Mouse (Mus musculus): ENCODE data around the gene Ankfn1. TPM values are rescaled to one million over a fixed set of nuclear protein-coding genes. Genes with fewer than 3 reads are reported as not detected.

Gene Ankfn1
- polyA plus RNA-seq, 1 experiment from 2014 or later: 0.63 TPM

DNA sequence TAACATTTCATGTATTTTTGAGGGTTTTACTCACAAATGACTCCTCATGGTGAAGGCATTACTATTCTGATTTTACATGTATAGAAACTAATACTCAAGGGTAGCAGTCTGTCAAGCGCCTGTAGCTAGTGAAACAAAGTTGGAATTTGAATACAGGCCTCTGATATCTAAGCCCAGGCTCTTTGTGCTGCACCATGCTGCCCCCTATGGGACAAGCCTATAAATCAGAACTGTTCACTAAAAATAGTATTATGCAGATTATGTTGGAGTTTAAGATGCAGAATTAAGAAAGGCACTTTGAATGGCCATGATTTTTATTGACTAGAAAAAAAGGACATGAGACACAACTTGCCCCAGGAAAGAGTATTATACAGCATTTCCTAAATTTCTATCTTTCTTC lies 373.0 kb downstream of the Ankfn1 start:
- Histone ChIP-seq H3K4me1 (peaks cover 5% of the 10 kb centered on the region; the same call in 1 of the 2 replicates), H3K36me3 (no peaks in the 10 kb centered on the region), H3K9me3 (no peaks in the 10 kb centered on the region), H3K4me3 (no peak overlapping the region), H3K27me3 (no peaks in the 10 kb centered on the region), H3K9ac (no peak overlapping the region), H3K4me2 (replicated peaks) (no peak overlapping the region), H3K27ac (no peak overlapping the region)
- ATAC-seq (ENCODE audit: insufficient number of reproducible peaks, insufficient read depth, low FRiP score, low TSS enrichment): no peak
- 92% methylated on average over 1 of the region's 1 CpGs for WGBS

GRCm38 (mm10) chr11:89403436-89403835 lies 374.0 kb downstream of the Ankfn1 start:
- no peaks in the 10 kb centered on the region for H3K27me3 ChIP-seq
- no peaks in the 10 kb centered on the region for H3K9me3 ChIP-seq
- no peak overlapping the region for H3K4me2 ChIP-seq (replicated peaks)
- 94% methylated on average over 14 of the region's 14 CpGs for WGBS
- H3K9ac ChIP-seq: no peak overlapping the region
- no peaks in the 10 kb centered on the region for H3K4me1 ChIP-seq
- no peaks in the 10 kb centered on the region for H3K36me3 ChIP-seq
- no peak overlapping the region for H3K27ac ChIP-seq
- no peak for ATAC-seq (ENCODE audit: insufficient number of reproducible peaks, insufficient read depth, low FRiP score, low TSS enrichment)
- H3K4me3 ChIP-seq: no peak overlapping the region

GRCm38 (mm10) chr11:89388851-89389250 lies 388.6 kb downstream of the Ankfn1 start:
- 77% methylated on average over 2 of the region's 2 CpGs for WGBS
- H3K27ac ChIP-seq: no peak overlapping the region
- H3K4me1 ChIP-seq: 0 out of 2 replicates have a peak, but pooled peaks cover 2% of the 10 kb centered on the region
- H3K27me3 ChIP-seq: no peaks in the 10 kb centered on the region
- H3K9me3 ChIP-seq: no peaks in the 10 kb centered on the region
- H3K4me2 ChIP-seq (replicated peaks): no peak overlapping the region
- H3K4me3 ChIP-seq: no peak overlapping the region
- no peak overlapping the region for H3K9ac ChIP-seq
- H3K36me3 ChIP-seq: no peaks in the 10 kb centered on the region
- ATAC-seq (ENCODE audit: insufficient number of reproducible peaks, insufficient read depth, low FRiP score, low TSS enrichment): no peak

DNA sequence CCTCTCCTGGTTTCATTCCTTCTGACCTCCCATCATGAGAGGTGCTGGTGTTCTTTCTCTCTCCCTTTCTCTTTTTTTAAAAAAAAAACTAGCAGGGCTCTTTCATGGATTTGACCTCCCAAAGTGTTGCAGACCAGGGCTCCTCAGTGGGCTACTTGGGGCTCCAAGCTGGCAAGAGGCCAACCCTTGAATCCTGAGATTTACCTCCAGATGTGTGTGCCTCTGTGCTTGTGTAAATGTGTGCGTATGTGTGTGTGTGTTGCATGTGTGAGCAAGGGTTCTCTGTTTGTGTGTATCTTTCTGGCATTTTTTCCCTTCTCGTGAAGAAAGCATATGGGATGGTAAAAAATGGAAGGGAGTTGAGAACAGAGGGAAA lies 394.8 kb downstream of the Ankfn1 start:
- Histone ChIP-seq H3K4me1 (peaks cover 27% of the 10 kb centered on the region), H3K4me3 (no peak overlapping the region), H3K27me3 (no peaks in the 10 kb centered on the region), H3K36me3 (no peaks in the 10 kb centered on the region), H3K27ac (peak overlapping the region; percentile 81), H3K9me3 (no peaks in the 10 kb centered on the region), H3K4me2 (replicated peaks) (no peak overlapping the region), H3K9ac (no peak overlapping the region)
- WGBS: 63% methylated on average over 2 of the region's 2 CpGs
- ATAC-seq (ENCODE audit: insufficient number of reproducible peaks, insufficient read depth, low FRiP score, low TSS enrichment): no peak

GRCm38 (mm10) chr11:89381782-89382633 lies 395.4 kb downstream of the Ankfn1 start:
- Histone ChIP-seq H3K4me2 (replicated peaks) (no peak overlapping the region), H3K9ac (no peak overlapping the region), H3K27me3 (no peaks in the 10 kb centered on the region), H3K4me3 (no peak overlapping the region), H3K27ac (peak overlapping the region; percentile 81), H3K36me3 (no peaks in the 10 kb centered on the region), H3K9me3 (no peaks in the 10 kb centered on the region), H3K4me1 (peaks cover 27% of the 10 kb centered on the region)
- WGBS: 11% methylated on average over 8 of the region's 8 CpGs
- ATAC-seq (ENCODE audit: insufficient number of reproducible peaks, insufficient read depth, low FRiP score, low TSS enrichment): peak; percentile 84

GRCm38 (mm10) chr11:89370941-89371340 lies 406.5 kb downstream of the Ankfn1 start:
- Histone ChIP-seq H3K36me3 (no peaks in the 10 kb centered on the region), H3K4me3 (no peak overlapping the region), H3K9me3 (no peaks in the 10 kb centered on the region), H3K4me1 (no peaks in the 10 kb centered on the region; the same call in 1 of the 2 replicates), H3K9ac (no peak overlapping the region), H3K27me3 (0 out of 2 replicates have a peak, but pooled peaks cover 4% of the 10 kb centered on the region), H3K27ac (no peak overlapping the region), H3K4me2 (replicated peaks) (no peak overlapping the region)
- WGBS: 83% methylated on average over 14 of the region's 14 CpGs
- ATAC-seq (ENCODE audit: insufficient number of reproducible peaks, insufficient read depth, low FRiP score, low TSS enrichment): no peak

DNA sequence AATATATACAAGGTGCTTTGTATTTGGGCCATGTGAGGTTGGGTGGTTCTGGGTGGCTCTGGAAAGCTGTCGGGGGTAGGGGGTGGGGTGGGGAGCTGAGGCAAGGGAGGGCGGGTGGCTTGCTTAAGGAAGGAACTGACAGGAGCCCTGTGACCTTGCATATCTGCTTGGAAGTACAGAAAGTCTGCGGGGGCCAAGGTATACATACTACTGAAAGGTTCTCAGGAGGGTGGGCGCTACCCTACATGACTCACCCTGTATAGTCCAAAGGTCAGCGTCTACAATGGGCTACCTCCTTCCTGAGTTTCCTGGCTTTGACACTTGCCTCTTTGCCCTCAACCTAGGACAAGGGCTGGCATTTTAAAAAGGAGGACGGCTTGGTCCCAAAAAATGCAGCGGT lies 407.1 kb downstream of the Ankfn1 start:
- Histone ChIP-seq H3K4me3 (no peak overlapping the region), H3K36me3 (no peaks in the 10 kb centered on the region), H3K4me1 (no peaks in the 10 kb centered on the region; the same call in 1 of the 2 replicates), H3K4me2 (replicated peaks) (no peak overlapping the region), H3K9me3 (no peaks in the 10 kb centered on the region), H3K27ac (no peak overlapping the region), H3K9ac (no peak overlapping the region), H3K27me3 (0 out of 2 replicates have a peak, but pooled peaks cover 4% of the 10 kb centered on the region)
- 89% methylated on average over 7 of the region's 7 CpGs for WGBS
- ATAC-seq (ENCODE audit: insufficient number of reproducible peaks, insufficient read depth, low FRiP score, low TSS enrichment): no peak

DNA sequence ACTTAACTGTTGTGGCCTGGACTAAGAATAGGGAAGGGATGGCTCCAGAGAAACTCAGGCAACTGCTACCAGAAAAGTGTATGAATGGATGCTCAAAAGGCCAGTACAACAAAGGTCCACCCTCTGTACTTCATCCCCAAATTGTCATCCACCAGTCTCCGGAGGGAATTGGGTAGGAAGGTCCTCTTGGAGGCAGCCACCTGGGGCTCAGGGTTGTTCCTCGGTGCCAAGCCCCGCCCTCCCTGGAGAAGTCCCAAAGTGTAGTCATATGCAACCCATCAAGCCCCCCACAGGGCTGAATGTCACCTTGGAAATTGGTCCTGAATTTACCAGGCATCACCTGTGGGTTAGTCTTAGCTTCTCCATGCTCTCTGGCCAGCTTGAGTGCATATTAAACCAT lies 413.5 kb downstream of the Ankfn1 start:
- 0 out of 2 replicates have a peak, but pooled peaks cover 4% of the 10 kb centered on the region for H3K27me3 ChIP-seq
- H3K9me3 ChIP-seq: no peaks in the 10 kb centered on the region
- H3K36me3 ChIP-seq: no peaks in the 10 kb centered on the region
- 80% methylated on average over 3 of the region's 3 CpGs for WGBS
- ATAC-seq (ENCODE audit: insufficient number of reproducible peaks, insufficient read depth, low FRiP score, low TSS enrichment): no peak
- H3K9ac ChIP-seq: no peak overlapping the region
- H3K4me1 ChIP-seq: no peaks in the 10 kb centered on the region
- no peak overlapping the region for H3K4me2 ChIP-seq (replicated peaks)
- H3K4me3 ChIP-seq: no peak overlapping the region
- H3K27ac ChIP-seq: no peak overlapping the region

DNA sequence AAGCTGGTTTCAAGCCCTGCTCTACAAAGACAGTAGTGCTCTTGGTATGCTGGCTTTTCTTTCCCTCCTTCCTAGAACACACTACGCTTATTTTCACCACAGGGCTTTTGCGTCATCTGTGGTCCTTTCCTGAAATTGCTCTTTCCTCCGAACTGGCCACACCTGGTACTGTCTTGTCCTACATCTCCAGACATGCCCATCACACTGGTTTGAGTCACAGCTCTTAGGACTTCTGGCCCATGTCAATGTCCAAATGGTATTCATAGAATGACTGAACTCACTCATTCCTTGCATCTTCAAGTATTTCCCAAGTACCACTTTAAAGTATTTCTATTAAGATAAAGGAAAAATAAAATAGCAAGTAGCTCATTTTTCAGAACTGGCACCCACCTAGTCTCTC lies 416.6 kb downstream of the Ankfn1 start:
- no peak overlapping the region for H3K4me3 ChIP-seq
- H3K27me3 ChIP-seq: no peaks in the 10 kb centered on the region
- no peaks in the 10 kb centered on the region for H3K9me3 ChIP-seq
- H3K9ac ChIP-seq: no peak overlapping the region
- no peak overlapping the region for H3K4me2 ChIP-seq (replicated peaks)
- WGBS: 84% methylated on average over 3 of the region's 3 CpGs
- H3K27ac ChIP-seq: no peak overlapping the region
- H3K4me1 ChIP-seq: peaks cover 3% of the 10 kb centered on the region; the same call in 1 of the 2 replicates
- no peaks in the 10 kb centered on the region for H3K36me3 ChIP-seq
- ATAC-seq (ENCODE audit: insufficient number of reproducible peaks, insufficient read depth, low FRiP score, low TSS enrichment): no peak

DNA sequence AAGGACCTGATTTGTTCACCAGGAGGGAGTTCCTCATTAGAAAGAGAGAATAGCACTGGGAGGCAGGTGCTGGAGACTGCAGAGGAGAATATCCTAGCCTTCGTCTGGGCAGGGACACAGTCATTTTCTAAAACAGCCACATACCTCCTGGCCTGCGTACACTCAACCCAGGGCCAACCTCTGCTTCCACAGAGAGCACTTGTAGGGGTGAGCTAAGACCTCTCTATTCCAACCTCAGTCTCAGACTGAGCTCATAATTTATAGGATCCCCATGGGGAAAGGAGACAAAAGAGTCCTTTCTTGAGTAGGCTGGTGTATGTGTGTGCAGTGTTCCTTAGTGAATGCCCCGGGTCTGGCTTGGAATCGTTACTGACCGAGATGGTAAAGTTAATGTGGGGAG lies 418.9 kb downstream of the Ankfn1 start:
- WGBS: 70% methylated on average over 5 of the region's 5 CpGs
- H3K27me3 ChIP-seq: no peaks in the 10 kb centered on the region
- ATAC-seq (ENCODE audit: insufficient number of reproducible peaks, insufficient read depth, low FRiP score, low TSS enrichment): no peak
- peaks cover 10% of the 10 kb centered on the region; the same call in 1 of the 2 replicates for H3K4me1 ChIP-seq
- no peak overlapping the region for H3K4me2 ChIP-seq (replicated peaks)
- no peak overlapping the region for H3K9ac ChIP-seq
- H3K36me3 ChIP-seq: no peaks in the 10 kb centered on the region
- no peak overlapping the region for H3K27ac ChIP-seq
- no peaks in the 10 kb centered on the region for H3K9me3 ChIP-seq
- no peak overlapping the region for H3K4me3 ChIP-seq

DNA sequence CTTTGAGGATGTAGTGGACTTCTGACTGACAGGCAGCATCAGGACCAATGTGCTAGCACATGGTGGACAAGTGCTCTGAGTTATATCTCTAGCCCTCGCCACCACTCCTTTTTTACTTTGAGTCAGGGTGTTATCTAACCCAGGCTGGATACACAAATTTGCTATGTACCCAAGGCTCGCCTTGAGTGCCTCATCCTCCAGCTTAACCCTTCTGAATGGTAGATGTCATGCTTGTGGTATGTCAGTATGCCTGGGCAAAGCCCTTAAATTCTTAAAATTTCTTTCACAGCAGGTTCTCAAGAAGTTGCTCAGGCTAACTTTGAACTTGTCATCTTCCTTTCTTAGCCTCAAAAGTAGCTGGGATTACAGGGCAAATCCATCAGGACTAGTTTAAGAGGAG lies 421.0 kb downstream of the Ankfn1 start:
- Histone ChIP-seq H3K9ac (no peak overlapping the region), H3K36me3 (no peaks in the 10 kb centered on the region), H3K4me1 (peaks cover 10% of the 10 kb centered on the region; the same call in 1 of the 2 replicates), H3K27me3 (no peaks in the 10 kb centered on the region), H3K9me3 (no peaks in the 10 kb centered on the region), H3K27ac (no peak overlapping the region), H3K4me3 (no peak overlapping the region), H3K4me2 (replicated peaks) (no peak overlapping the region)
- 87% methylated on average over 2 of the region's 2 CpGs for WGBS
- no peak for ATAC-seq (ENCODE audit: insufficient number of reproducible peaks, insufficient read depth, low FRiP score, low TSS enrichment)

DNA sequence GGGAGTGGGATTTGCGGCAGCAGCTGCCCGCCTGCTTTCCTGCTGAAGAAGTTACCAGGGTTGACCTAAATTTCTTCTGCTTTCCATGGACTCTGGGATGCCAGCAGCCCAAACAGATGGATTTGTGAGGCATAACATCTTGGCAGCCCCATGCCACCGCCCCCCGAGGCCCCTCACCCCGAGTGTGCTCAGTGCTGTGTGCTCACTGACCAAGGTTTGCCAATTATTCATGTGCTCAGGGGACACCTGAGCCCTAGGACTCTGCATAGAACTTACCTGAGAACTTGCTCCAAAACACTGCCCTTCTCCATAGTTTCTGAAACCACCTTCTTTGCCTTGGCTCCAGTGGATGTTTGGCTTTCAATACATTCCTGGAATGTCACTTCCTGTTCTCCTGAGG lies 421.4 kb downstream of the Ankfn1 start:
- Histone ChIP-seq H3K9me3 (no peaks in the 10 kb centered on the region), H3K4me2 (replicated peaks) (no peak overlapping the region), H3K36me3 (no peaks in the 10 kb centered on the region), H3K4me3 (no peak overlapping the region), H3K4me1 (peaks cover 10% of the 10 kb centered on the region; the same call in 1 of the 2 replicates), H3K27ac (no peak overlapping the region), H3K27me3 (no peaks in the 10 kb centered on the region), H3K9ac (no peak overlapping the region)
- WGBS: 53% methylated on average over 5 of the region's 5 CpGs
- no peak for ATAC-seq (ENCODE audit: insufficient number of reproducible peaks, insufficient read depth, low FRiP score, low TSS enrichment)

Data from embryonic facial prominence, embryonic 12.5 days (tissue).